Mouse (Mus musculus): ENCODE measurements around the gene Glyctk.
A peak's percentile ranks its signal among the peaks of the same experiment; 100 is the strongest.

The Glyctk gene

DNA sequence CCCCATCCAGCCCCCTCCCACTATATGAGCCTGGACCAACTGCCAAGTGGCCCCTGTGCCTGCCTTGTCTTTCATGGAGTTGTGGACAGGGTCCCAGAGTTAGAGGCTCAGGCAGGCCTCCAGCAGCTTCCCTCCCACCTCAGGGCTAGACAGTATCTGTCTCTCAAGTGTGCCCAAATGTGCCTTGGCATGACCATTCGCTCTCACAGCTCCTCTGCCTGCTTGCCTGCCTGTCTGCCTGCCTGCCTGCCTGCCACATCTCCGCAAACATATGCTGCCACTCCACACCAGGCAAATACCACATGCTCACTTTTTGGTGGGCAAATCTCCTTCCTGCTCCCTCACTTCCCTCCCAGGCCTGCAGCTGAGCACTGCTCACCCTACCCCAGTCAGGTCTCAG is 12.4 kb downstream of the Glyctk start:
- DNase-seq: no peak

- no peak for DNase-seq
These were observed 13.8 kb downstream of the Glyctk start for GRCm38 (mm10) chr9:106144176-106144575.

GRCm38 (mm10) chr9:106141955-106142354 is 16.0 kb downstream of the Glyctk start:
- DNase-seq: peak; percentile 72 to 74

DNA sequence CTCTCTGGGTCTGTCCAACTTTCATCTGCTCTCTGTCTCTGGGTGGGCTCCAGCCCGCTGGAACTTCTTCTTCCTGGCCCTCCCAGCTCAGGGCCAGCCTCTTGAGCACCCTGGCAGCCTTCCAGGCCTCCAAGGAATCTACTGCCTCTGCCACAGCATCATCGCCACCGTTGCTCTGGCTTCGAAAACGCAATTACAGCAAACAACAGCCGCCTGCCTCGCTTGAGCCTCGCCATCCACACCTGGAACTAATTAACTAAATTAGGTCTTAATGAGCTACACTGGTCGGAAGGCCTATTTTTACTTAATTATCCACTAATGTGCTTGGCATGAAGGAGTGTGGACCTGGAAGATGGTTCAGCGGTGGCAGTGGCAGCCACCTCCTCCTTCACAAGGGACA is 18.2 kb downstream of the Glyctk start:
- peak; percentile 31 for DNase-seq

- DNase-seq: no peak
These were observed 20.2 kb downstream of the Glyctk start for GRCm38 (mm10) chr9:106137671-106138216.

DNA sequence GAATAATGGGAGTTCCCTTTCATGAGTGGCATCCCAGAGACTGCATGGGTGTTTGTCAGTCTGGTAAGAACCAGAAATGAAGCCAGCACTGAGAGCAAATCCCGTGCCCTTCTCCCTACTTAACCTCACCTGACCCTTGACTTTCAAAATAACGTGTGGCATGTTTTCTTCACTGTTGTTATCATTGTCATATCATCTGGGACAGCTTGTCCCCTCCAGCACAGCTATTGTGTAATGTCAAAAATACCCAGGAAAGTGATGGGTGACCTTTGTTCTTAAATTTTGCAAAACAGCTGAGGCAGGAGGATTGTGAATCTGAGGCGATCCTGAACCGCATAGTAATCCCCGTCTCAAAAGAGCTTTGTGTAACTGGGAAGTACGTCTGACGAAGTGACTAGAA is 27.7 kb downstream of the Glyctk start:
- no peak for DNase-seq

- no peak for DNase-seq
These were observed 28.9 kb downstream of the Glyctk start for GRCm38 (mm10) chr9:106129072-106129471.

DNA sequence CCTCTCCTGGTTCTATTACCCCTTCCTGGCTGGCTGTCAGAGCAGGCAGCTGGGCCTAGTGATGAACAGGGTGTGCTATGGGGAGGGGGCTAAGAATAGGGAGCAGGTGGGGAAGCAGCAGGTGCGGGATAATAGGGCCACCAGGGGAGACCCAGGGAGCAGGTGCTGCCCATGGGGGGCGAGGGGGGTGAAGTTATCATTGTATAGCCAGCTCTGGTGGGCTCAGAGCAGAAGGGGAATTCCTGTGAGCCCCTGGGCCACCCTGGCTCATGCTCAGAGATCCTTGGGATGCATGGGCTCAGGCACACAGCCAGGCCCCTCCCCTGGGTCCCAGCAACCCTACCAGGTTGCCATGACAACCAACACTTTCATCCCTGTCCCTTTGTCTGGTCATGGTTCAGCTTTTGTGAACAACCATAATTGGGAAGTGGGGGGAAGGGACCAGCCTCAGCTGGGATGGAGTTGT is 31.1 kb downstream of the Glyctk start:
- no peak for DNase-seq

DNA sequence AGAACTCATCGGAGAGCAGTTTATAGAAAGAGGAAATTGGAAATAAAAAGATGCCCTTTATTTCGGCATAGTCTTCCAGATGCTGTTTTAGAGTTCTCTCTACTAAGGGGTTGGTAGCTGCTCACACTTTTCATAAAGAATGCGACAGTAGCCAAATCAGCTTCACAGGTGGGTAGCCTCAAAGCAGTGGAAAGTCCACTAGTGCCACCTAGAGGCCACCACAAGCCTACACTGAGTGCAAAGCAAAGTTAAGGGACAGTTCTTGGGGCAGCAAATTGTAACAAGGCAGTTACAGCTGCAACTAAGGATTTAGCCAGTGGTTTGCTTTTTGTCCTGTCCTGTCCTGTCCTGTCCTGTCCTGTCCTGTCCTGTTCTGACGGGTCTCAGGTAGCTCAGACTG is 34.3 kb downstream of the Glyctk start:
- DNase-seq: peak; percentile 37 to 41

DNA sequence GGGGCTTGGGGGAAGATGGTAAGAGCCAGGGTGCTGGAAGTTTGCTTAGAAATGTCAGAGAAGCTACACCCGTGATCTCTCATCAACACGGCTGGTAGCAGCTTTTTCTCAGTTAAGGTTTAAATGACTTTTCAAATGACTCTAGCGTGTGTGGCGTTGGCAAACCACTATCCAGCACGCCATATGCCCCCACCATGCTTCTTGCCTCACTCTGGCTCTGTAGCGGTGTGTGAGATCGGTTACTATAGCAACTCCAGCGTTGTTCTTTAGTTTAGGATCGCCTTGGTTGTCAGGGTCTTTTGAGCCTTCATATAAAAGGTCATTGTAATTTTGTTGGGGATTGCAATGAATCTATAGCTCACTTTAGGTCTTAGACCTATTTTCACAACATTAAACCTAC is 38.9 kb downstream of the Glyctk start:
- DNase-seq: no peak

GRCm38 (mm10) chr9:106115801-106116424 is 42.0 kb downstream of the Glyctk start:
- no peak for DNase-seq

DNA sequence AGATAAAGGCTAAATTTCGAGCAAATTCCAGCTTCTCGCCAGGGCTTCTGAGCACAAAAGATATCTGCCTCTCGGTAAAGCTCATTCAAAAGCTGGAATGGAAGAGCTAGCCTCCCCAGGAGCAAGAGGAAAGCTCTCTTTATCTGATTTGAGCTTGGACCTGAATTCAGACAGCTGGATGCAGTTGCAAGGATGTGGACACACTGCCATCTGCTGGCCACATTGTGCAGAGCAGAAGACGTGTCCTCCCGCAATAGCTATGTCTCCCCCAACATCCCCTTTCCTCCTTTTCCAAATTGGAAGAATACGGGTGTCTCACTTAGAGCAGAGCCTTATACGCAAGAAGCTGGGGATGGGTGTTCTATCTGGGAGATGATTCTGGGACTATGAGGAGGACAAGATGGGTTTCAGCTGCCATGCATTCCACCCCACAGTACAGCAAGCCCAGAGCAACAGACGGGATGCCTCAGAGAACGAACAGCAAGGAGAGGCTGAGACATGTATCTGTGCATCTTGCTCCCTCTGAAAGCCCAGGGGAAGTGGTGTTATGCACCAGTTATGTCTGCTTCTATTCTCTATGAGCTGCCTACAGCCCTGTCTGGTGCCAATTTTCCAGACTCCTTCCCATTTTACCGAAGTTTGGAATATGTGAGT is 45.0 kb downstream of the Glyctk start:
- DNase-seq: peak; percentile 78 to 81

DNA sequence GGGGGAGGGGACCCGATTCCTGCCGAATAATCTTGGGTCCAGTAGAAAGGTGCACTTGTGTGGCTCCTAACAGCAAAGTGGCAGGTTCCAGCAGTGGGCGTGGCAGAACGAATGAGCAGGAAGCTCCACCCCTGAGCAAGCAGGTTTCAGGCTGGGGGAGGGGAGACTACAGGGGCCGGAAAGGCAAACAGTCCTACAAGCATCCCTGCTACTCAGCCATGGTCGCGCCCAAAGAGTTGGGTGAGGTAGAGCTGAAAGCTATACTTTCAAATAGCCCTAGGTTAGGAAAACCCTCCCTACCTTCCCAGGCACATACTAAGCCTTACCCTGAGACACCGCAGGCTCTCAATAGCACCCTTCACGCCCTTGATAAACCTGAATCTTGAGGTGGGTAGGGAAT is 51.7 kb downstream of the Glyctk start:
- no peak for DNase-seq

DNA sequence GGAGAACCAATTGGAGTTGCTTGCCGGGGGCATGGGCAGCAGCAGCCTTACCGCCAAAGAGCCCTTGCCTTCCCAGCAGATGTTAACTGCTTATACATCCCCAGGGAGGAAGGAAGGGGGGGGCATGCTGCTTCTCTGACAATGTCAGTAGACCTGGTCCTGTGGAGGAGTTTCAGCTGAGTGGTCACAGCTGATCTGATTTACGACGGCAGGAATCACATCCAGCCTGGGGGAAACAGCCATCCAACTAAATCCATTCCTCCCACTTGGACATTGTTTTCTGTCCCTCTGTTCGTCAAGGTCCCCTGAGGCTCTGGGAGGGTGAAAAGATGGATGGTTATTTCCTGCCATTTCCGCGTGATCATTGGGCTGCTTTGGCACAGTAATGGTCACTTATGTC is 53.5 kb downstream of the Glyctk start:
- DNase-seq: no peak

Data from cerebellum, postnatal 36 days (tissue).